Mouse (Mus musculus): Measurements from ENCODE around the gene Gm49486. TPM values are rescaled to one million over a fixed set of nuclear protein-coding genes. Genes with fewer than 3 reads are reported as not detected.

The Gm49486 gene
- total RNA-seq (2014; fragmentation: Nextera tagmentation) = 0.83 TPM in 1 of 2 replicates, not detected in the other
- 0.52 TPM in 1 of 2 replicates, not detected in the other for total RNA-seq (2017)

GRCm38 (mm10) chr15:79229058-79229821 is at the start of gene Gm49486, which contains the start of gene Pick1:
Gm49486 (plus strand) TSS chr15:79229391.
Pick1 (plus strand) TSS chr15:79229173.
- ATAC-seq (replicated peaks; ENCODE audit: poor library complexity, severe bottlenecking) = peak; percentile 81

GRCm38 (mm10) chr15:79185213-79185612 is 44.0 kb upstream of the Gm49486 start:
- no peak for ATAC-seq (replicated peaks; ENCODE audit: poor library complexity, severe bottlenecking)

GRCm38 (mm10) chr15:79187819-79188218 is 41.4 kb upstream of the Gm49486 start:
- ATAC-seq (replicated peaks; ENCODE audit: poor library complexity, severe bottlenecking) = no peak

GRCm38 (mm10) chr15:79191426-79191825 is 37.8 kb upstream of the Gm49486 start:
- ATAC-seq (replicated peaks; ENCODE audit: poor library complexity, severe bottlenecking) = no peak

GRCm38 (mm10) chr15:79192450-79192849 is 36.7 kb upstream of the Gm49486 start:
- ATAC-seq (replicated peaks; ENCODE audit: poor library complexity, severe bottlenecking) = no peak

- ATAC-seq (replicated peaks; ENCODE audit: poor library complexity, severe bottlenecking) = no peak
Measured at GRCm38 (mm10) chr15:79192885-79193845, 36.0 kb upstream of the Gm49486 start.

GRCm38 (mm10) chr15:79194048-79194447 is 35.1 kb upstream of the Gm49486 start:
- no peak for ATAC-seq (replicated peaks; ENCODE audit: poor library complexity, severe bottlenecking)

GRCm38 (mm10) chr15:79194946-79195345 is 34.2 kb upstream of the Gm49486 start:
- ATAC-seq (replicated peaks; ENCODE audit: poor library complexity, severe bottlenecking) = no peak

- ATAC-seq (replicated peaks; ENCODE audit: poor library complexity, severe bottlenecking) = no peak
Measured at GRCm38 (mm10) chr15:79195492-79195891, 33.7 kb upstream of the Gm49486 start.

- ATAC-seq (replicated peaks; ENCODE audit: poor library complexity, severe bottlenecking) = no peak
Measured at GRCm38 (mm10) chr15:79199390-79199976, 29.7 kb upstream of the Gm49486 start.

GRCm38 (mm10) chr15:79201491-79202150 is 27.6 kb upstream of the Gm49486 start:
- ATAC-seq (replicated peaks; ENCODE audit: poor library complexity, severe bottlenecking) = no peak

GRCm38 (mm10) chr15:79202575-79202974 is 26.6 kb upstream of the Gm49486 start:
- no peak for ATAC-seq (replicated peaks; ENCODE audit: poor library complexity, severe bottlenecking)

- no peak for ATAC-seq (replicated peaks; ENCODE audit: poor library complexity, severe bottlenecking)
Measured at GRCm38 (mm10) chr15:79208211-79208610, 21.0 kb upstream of the Gm49486 start.

GRCm38 (mm10) chr15:79208758-79209439 is 20.3 kb upstream of the Gm49486 start:
- ATAC-seq (replicated peaks; ENCODE audit: poor library complexity, severe bottlenecking) = peak; percentile 99

GRCm38 (mm10) chr15:79210357-79210756 is 18.8 kb upstream of the Gm49486 start:
- no peak for ATAC-seq (replicated peaks; ENCODE audit: poor library complexity, severe bottlenecking)

GRCm38 (mm10) chr15:79212750-79213446 is 16.3 kb upstream of the Gm49486 start:
- no peak for ATAC-seq (replicated peaks; ENCODE audit: poor library complexity, severe bottlenecking)

- ATAC-seq (replicated peaks; ENCODE audit: poor library complexity, severe bottlenecking) = no peak
Measured at GRCm38 (mm10) chr15:79213591-79213990, 15.6 kb upstream of the Gm49486 start.

- no peak for ATAC-seq (replicated peaks; ENCODE audit: poor library complexity, severe bottlenecking)
Measured at GRCm38 (mm10) chr15:79216191-79216590, 13.0 kb upstream of the Gm49486 start.

GRCm38 (mm10) chr15:79219572-79219971 is 9.6 kb upstream of the Gm49486 start:
- ATAC-seq (replicated peaks; ENCODE audit: poor library complexity, severe bottlenecking) = no peak
